Mouse (Mus musculus) heart, embryonic 15.5 days (tissue): ENCODE results near the gene Ftcd. TPM values are rescaled to one million over a fixed set of nuclear protein-coding genes. Genes with fewer than 3 reads are reported as not detected.

Experiments used
- ATAC-seq: fragments of 200-750 bp; cut with Nextera tagmentation; replicated peaks from 2 replicates; pipeline ENCODE4 v1.8.0; 2017; ENCODE audit warnings: low read depth, moderate TSS enrichment; ENCODE audit not compliant: insufficient number of reproducible peaks, insufficient read depth, low FRiP score
- H3K27ac ChIP-seq: fragments of 300-500 bp; sonication (generic); 2 replicates; pipeline ENCODE4 v1.5.1; 2015; ENCODE audit warnings: mild to moderate bottlenecking, inconsistent platforms
- H3K27me3 ChIP-seq: fragments of 300-500 bp; sonication (generic); 2 replicates; pipeline ENCODE4 v1.6.1; 2015; ENCODE audit warnings: inconsistent platforms
- H3K36me3 ChIP-seq: fragments of 300-500 bp; sonication (generic); 2 replicates; pipeline ENCODE4 v1.6.1; 2015; ENCODE audit warnings: mild to moderate bottlenecking, inconsistent platforms
- H3K4me1 ChIP-seq: fragments of 300-500 bp; sonication (generic); replicated peaks from 2 replicates; pipeline ENCODE4 v1.6.1; 2015; ENCODE audit warnings: inconsistent platforms
- H3K4me2 ChIP-seq: fragments of 300-500 bp; sonication (generic); 2 replicates; pipeline ENCODE4 v1.6.1; 2015; ENCODE audit warnings: inconsistent platforms, mild to moderate bottlenecking, moderate library complexity
- H3K4me3 ChIP-seq: fragments of 300-500 bp; sonication (generic); 2 replicates; pipeline ENCODE4 v1.5.1; 2015; ENCODE audit warnings: mild to moderate bottlenecking, inconsistent platforms
- H3K9ac ChIP-seq: fragments of 300-500 bp; sonication (generic); 2 replicates; pipeline ENCODE4 v1.6.1; 2015; ENCODE audit warnings: mild to moderate bottlenecking, inconsistent platforms
- H3K9me3 ChIP-seq: fragments of 300-500 bp; sonication (generic); replicated peaks from 2 replicates; pipeline ENCODE4 v1.6.1; 2016; ENCODE audit warnings: inconsistent platforms
- WGBS: fragments of 180-500 bp; shearing (Covaris S2); methylation state at CpG from one replicate; pipeline ENCODE4 v1.1.7; 2015; ENCODE audit warnings: mixed read lengths; 5-methylcytosine and 5-hydroxymethylcytosine counted together
- polyA plus RNA-seq: library from polyadenylated mRNA; unstranded; fragments of >200 nt; fragmentation: Nextera tagmentation; extraction: Ambion mirVana; gene quantifications from 2 replicates; pipeline ENCODE4 v1.2.1, GENCODE M21; 2015

Gene Ftcd
- polyA plus RNA-seq, 1 experiment from 2014 or later = 3.5 TPM

DNA sequence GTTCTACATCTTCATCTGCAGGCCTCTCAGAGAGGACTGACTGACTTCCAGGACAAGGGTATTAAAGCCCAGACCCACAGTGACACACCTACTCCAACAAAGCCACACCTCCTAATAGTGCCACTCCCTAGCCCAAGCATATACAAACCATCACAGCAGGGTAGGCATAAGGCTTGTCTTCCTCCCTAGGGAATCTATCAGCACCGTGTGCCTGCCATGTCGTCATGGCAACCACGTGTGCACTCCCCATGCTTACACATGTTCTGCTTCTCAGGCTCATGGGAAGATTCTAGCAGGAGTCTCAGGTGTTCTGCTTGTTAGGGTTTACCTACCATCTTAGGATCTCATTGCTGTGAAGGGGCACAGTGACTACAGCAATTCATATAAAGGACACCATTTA is 23.9 kb upstream of the Ftcd start:
- no peak overlapping the region for H3K4me2 ChIP-seq
- no peaks in the 10 kb centered on the region for H3K9me3 ChIP-seq
- ATAC-seq = no peak
- no peak overlapping the region for H3K9ac ChIP-seq
- H3K4me1 ChIP-seq = no peaks in the 10 kb centered on the region
- H3K27ac ChIP-seq = no peak overlapping the region
- H3K36me3 ChIP-seq = peaks cover 57% of the 10 kb centered on the region
- H3K4me3 ChIP-seq = no peak overlapping the region
- no peaks in the 10 kb centered on the region for H3K27me3 ChIP-seq
- WGBS = 81% methylated on average over 3 of the region's 3 CpGs

GRCm38 (mm10) chr10:76554061-76554460 is 21.4 kb upstream of the Ftcd start:
- H3K9me3 ChIP-seq = no peaks in the 10 kb centered on the region
- no peak for ATAC-seq
- no peak overlapping the region for H3K27ac ChIP-seq
- no peaks in the 10 kb centered on the region for H3K4me1 ChIP-seq
- H3K4me3 ChIP-seq = no peak overlapping the region
- no peaks in the 10 kb centered on the region for H3K27me3 ChIP-seq
- 83% methylated on average over 5 of the region's 5 CpGs for WGBS
- no peak overlapping the region for H3K9ac ChIP-seq
- H3K36me3 ChIP-seq = peaks cover 42% of the 10 kb centered on the region
- no peak overlapping the region for H3K4me2 ChIP-seq

DNA sequence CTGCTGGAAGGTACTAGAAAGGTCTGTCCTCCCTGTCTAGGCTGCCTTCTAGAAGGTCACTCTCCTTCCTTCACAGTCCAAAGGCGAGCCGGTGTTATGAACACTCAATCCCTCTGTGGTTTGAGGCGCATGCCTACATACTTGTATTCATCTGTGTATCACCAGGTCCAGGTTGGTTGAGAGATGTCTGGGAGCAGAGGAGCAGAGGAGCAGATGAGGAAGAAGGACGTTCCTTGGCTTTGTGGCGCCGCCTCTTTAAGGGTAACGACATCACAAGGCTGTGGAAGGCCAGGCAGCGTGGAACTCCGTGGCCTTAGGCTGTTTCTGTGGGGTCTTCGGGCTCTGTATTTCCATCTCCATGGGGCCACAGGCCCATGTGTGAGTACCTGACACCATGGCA is 13.5 kb upstream of the Ftcd start, which contains the start of gene Spatc1l:
TSS of gene Spatc1l (plus strand) at position 301 of the 400 bp plus-strand sequence.
- no peak within 1 kb of the TSS for H3K4me2 ChIP-seq
- H3K27me3 ChIP-seq = no peaks in the 10 kb centered on the region
- H3K36me3 ChIP-seq = no peaks in the 10 kb centered on the region
- H3K27ac ChIP-seq = no peak within 1 kb of the TSS
- no peak for ATAC-seq
- no peaks in the 10 kb centered on the region for H3K9me3 ChIP-seq
- 85% methylated on average over 10 of the region's 10 CpGs for WGBS
- no peaks in the 10 kb centered on the region for H3K4me1 ChIP-seq
- no peak within 1 kb of the TSS for H3K4me3 ChIP-seq
- H3K9ac ChIP-seq = no peak within 1 kb of the TSS

DNA sequence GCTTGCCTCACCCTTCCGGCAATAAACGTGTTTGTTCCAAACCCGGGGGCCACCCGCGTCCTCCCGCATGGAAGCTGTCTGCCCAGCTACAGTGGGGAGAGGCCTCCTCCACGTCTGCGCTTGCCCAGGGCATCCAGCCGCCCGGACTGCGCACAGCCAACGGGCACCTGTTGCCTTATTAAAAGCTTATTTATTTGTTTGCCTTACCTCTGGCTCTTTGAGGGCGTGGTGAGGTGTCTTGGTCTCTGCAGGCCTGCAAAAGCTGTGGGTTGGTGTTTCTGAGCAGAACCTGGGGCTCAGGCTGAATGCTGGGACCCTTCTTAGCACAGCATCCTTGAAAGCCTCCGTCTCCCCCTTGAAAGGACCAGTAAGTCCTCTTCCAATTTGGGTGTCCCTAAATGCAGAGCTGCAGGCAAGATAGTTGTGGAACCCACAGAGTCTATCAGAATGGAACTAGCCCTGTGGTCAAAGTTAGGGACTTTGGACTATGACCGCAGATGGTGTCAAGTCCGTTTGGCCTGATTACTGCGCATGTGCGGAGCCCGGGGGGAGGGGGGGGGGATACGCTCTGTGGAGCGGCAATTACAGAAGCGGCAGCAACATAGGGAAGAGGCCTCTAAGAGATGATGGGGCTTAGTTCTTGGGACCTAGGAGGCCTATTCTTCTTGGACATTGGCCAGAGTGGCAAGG is 5.3 kb upstream of the Ftcd start:
- Histone ChIP-seq H3K27me3 (no peaks in the 10 kb centered on the region), H3K4me2 (no peak overlapping the region), H3K27ac (no peak overlapping the region), H3K4me3 (no peak overlapping the region), H3K9ac (no peak overlapping the region), H3K9me3 (no peaks in the 10 kb centered on the region), H3K36me3 (no peaks in the 10 kb centered on the region), H3K4me1 (no peaks in the 10 kb centered on the region)
- no peak for ATAC-seq
- WGBS = 93% methylated on average over 22 of the region's 22 CpGs

DNA sequence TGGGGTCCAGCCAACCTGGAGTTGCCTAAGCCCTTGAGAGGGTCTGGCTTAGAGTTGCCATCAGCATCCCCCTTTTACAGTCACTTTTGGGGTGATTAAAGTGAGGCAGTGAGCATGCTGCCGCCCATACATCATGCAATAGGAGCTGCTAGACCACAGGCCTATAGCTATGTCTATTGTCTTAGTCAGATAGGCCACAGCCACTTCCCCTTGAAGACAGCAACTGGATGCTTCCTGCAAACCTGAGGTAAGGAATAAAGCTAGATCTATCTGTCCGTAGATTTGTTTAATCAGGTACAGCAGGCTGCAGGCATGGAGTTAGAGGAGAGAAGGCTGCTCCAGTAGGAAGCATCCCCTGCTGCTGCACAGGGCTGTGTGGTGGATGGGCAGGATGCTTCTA is 4.4 kb upstream of the Ftcd start:
- Histone ChIP-seq H3K4me1 (no peaks in the 10 kb centered on the region), H3K9ac (no peak overlapping the region), H3K4me3 (no peak overlapping the region), H3K27ac (no peak overlapping the region), H3K9me3 (no peaks in the 10 kb centered on the region), H3K4me2 (no peak overlapping the region), H3K36me3 (no peaks in the 10 kb centered on the region), H3K27me3 (no peaks in the 10 kb centered on the region)
- ATAC-seq = no peak
- 72% methylated on average over 2 of the region's 2 CpGs for WGBS

GRCm38 (mm10) chr10:76572151-76572550 is 3.3 kb upstream of the Ftcd start:
- no peak overlapping the region for H3K4me2 ChIP-seq
- no peaks in the 10 kb centered on the region for H3K36me3 ChIP-seq
- H3K4me1 ChIP-seq = no peaks in the 10 kb centered on the region
- ATAC-seq = no peak
- WGBS = 74% methylated on average over 3 of the region's 3 CpGs
- H3K27ac ChIP-seq = no peak overlapping the region
- no peaks in the 10 kb centered on the region for H3K9me3 ChIP-seq
- no peak overlapping the region for H3K9ac ChIP-seq
- H3K27me3 ChIP-seq = no peaks in the 10 kb centered on the region
- no peak overlapping the region for H3K4me3 ChIP-seq

DNA sequence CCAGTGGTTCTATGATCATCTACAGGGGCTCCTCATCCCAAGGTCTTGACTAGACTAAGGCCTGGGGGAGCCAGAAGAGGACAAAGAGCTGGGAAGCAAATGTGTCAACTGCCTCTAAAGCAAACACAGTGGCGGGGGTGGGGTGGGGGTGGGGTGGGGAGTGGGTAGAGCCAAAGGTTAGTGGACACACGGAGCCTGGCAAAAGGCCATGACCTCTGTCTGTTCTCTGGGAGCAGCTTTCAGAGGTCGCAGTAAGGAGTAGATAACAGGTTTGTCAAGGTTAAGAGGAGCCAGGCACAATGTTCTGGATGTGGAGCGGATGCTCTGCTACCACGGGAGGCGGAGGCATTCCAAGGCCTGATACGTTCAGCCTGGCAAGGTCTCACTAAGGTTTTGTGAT is 1.5 kb downstream of the Ftcd start:
- 59% methylated on average over 7 of the region's 7 CpGs for WGBS
- H3K27me3 ChIP-seq = no peaks in the 10 kb centered on the region
- no peaks in the 10 kb centered on the region for H3K4me1 ChIP-seq
- no peak overlapping the region for H3K27ac ChIP-seq
- no peak for ATAC-seq
- no peaks in the 10 kb centered on the region for H3K36me3 ChIP-seq
- H3K9ac ChIP-seq = no peak overlapping the region
- H3K4me2 ChIP-seq = no peak overlapping the region
- no peaks in the 10 kb centered on the region for H3K9me3 ChIP-seq
- no peak overlapping the region for H3K4me3 ChIP-seq

DNA sequence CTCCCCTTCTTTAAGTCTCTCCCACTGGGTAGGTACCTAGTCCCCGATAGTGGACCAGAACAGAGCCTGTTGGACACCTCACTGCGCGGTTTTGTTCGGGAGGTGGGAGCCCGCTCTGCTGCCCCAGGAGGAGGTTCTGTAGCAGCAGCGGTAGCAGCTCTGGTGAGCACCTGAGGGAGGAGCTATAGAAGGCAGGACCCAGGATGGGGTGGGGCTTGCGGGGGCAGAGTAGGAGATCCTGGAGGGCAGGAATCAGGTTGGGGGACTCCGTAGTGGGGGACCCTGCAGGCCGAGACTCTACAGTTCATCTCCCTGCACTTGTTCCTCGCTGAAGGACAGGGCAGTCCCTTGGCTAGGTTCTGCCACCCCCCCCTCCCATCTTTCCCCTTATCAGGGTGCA is 8.7 kb downstream of the Ftcd start:
- Histone ChIP-seq H3K4me3 (peak overlapping the region; percentile 12), H3K9me3 (no peaks in the 10 kb centered on the region), H3K36me3 (no peaks in the 10 kb centered on the region), H3K4me1 (peaks cover 29% of the 10 kb centered on the region), H3K27ac (peak overlapping the region; percentile 71; the same call in 1 of the 2 replicates), H3K4me2 (peak overlapping the region; percentile 50), H3K9ac (no peak overlapping the region), H3K27me3 (no peaks in the 10 kb centered on the region)
- peak; percentile 37; the same call in 1 of the 2 replicates for ATAC-seq
- WGBS = 16% methylated on average over 10 of the region's 10 CpGs

- Histone ChIP-seq H3K27ac (peak overlapping the region; percentile 70), H3K4me1 (peaks cover 32% of the 10 kb centered on the region), H3K4me2 (no peak overlapping the region), H3K9me3 (no peaks in the 10 kb centered on the region; the same call in 1 of the 2 replicates), H3K27me3 (no peaks in the 10 kb centered on the region), H3K9ac (no peak overlapping the region), H3K36me3 (no peaks in the 10 kb centered on the region), H3K4me3 (no peak overlapping the region)
- peak; percentile 79 for ATAC-seq
- WGBS = 10% methylated on average over 1 of the region's 1 CpGs
Observed at GRCm38 (mm10) chr10:76586190-76586589, 10.7 kb downstream of the Ftcd start.

GRCm38 (mm10) chr10:76590197-76590596 is 14.7 kb downstream of the Ftcd start:
- Histone ChIP-seq H3K27ac (peak overlapping the region; percentile 89), H3K9me3 (no peaks in the 10 kb centered on the region; the same call in 1 of the 2 replicates), H3K9ac (no peak overlapping the region), H3K4me1 (peaks cover 16% of the 10 kb centered on the region), H3K27me3 (no peaks in the 10 kb centered on the region), H3K4me2 (no peak overlapping the region), H3K36me3 (no peaks in the 10 kb centered on the region), H3K4me3 (no peak overlapping the region)
- 47% methylated on average over 11 of the region's 11 CpGs for WGBS
- ATAC-seq = peak; percentile 45; the same call in 1 of the 2 replicates

- Histone ChIP-seq H3K27me3 (no peaks in the 10 kb centered on the region), H3K9ac (no peak overlapping the region), H3K27ac (no peak overlapping the region), H3K9me3 (no peaks in the 10 kb centered on the region), H3K4me2 (no peak overlapping the region), H3K4me3 (no peak overlapping the region), H3K36me3 (no peaks in the 10 kb centered on the region), H3K4me1 (no peaks in the 10 kb centered on the region)
- 91% methylated on average over 31 of the region's 31 CpGs for WGBS
- ATAC-seq = no peak
Observed at GRCm38 (mm10) chr10:76596338-76596737, 20.9 kb downstream of the Ftcd start.

- no peaks in the 10 kb centered on the region for H3K27me3 ChIP-seq
- no peak overlapping the region for H3K9ac ChIP-seq
- peaks cover 16% of the 10 kb centered on the region for H3K4me1 ChIP-seq
- H3K4me3 ChIP-seq = no peak overlapping the region
- 35% methylated on average over 3 of the region's 3 CpGs for WGBS
- H3K36me3 ChIP-seq = peaks cover 36% of the 10 kb centered on the region
- H3K27ac ChIP-seq = peak overlapping the region; percentile 77
- peak; percentile 73 for ATAC-seq
- no peaks in the 10 kb centered on the region for H3K9me3 ChIP-seq
- no peak overlapping the region for H3K4me2 ChIP-seq
Observed at GRCm38 (mm10) chr10:76602690-76603089, 27.2 kb downstream of the Ftcd start.
